Mouse (Mus musculus): Measurements from ENCODE around the gene Bptf. TPM values are rescaled to one million over a fixed set of nuclear protein-coding genes. Genes with fewer than 3 reads are reported as not detected.
A peak's percentile ranks its signal among the peaks of the same experiment; 100 is the strongest.

Gene Bptf
- 7.3 and 8.3 TPM in 2 replicates for polyA plus RNA-seq (2015; fragmentation: Nextera tagmentation; extraction: Ambion mirVana)

DNA sequence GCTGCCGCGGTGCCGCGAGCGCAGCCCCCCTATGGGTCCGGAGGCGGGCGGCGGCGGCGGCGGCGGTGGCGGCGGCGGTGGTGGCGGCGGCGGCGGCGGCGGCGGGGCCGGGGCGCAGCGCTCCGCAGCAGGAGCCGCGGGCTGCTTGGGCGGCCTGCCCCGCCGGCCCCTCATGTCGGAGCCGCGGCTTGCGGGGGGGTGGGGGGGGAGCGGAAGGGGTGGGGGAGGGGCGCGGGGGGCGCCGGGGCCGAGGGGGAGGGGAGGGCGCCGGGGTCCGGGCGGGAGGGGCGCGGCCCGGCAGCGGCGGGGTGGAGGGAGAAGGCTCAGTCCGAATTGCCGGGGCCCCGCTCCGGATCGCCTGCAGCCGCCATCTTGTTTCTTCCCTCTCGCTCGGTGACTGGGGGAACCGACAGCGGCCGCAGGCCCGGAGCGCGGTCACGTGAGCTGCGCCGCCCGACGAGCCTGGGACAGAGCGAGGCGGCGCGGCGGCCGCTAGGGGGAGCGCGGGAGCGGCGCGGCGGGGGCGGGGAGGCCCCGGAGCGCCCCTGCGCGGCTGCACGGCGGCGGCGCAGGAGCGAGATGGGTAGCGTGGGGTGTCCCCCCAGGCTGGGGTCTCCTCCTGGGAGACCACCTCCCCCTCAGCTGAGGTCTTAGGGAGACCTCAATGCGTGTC, at the start of gene Bptf:
Bptf (minus strand) TSS at position 379 of the 673 bp plus-strand sequence.
- TF ChIP-seq EP300 (IDR thresholded peaks at IDR 0.05; ENCODE audit: low read depth) (no peak), CTCF (IDR thresholded peaks at IDR 0.05; ENCODE audit: low read depth) (peak; percentile 68)
- Histone ChIP-seq H3K27me3 (ENCODE audit: insufficient read depth, low read length) (no peaks in the 10 kb centered on the region), H3K4me3 (ENCODE audit: low read depth, low read length) (peak within 1 kb of the TSS; percentile 90), H3K9ac (replicated peaks) (peak within 1 kb of the TSS; percentile 94), H3K27ac (ENCODE audit: low read depth) (peak within 1 kb of the TSS; percentile 99), H3K4me1 (ENCODE audit: insufficient read depth) (peaks cover 18% of the 10 kb centered on the region), H3K4me2 (ENCODE audit: low read depth, low read length) (peak within 1 kb of the TSS; percentile 99), H3K36me3 (replicated peaks; ENCODE audit: insufficient read depth, low read length) (no peaks in the 10 kb centered on the region), H3K9me3 (ENCODE audit: low read length) (no peaks in the 10 kb centered on the region)
- DNase-seq, result peak; percentile 93
- 0% methylated on average over 1 of the region's 94 CpGs for whole genome bisulfite sequencing (ENCODE audit: insufficient replicate concordance)
- ATAC-seq, result peak; percentile 97

GRCm38 (mm10) chr11:107161215-107161614, 29.3 kb upstream of the Bptf start:
- Histone ChIP-seq H3K9ac (replicated peaks) (no peak overlapping the region), H3K4me1 (ENCODE audit: insufficient read depth) (no peaks in the 10 kb centered on the region), H3K9me3 (ENCODE audit: low read length) (no peaks in the 10 kb centered on the region), H3K4me3 (ENCODE audit: low read depth, low read length) (no peak overlapping the region), H3K4me2 (ENCODE audit: low read depth, low read length) (no peak overlapping the region), H3K27ac (ENCODE audit: low read depth) (no peak overlapping the region), H3K27me3 (ENCODE audit: insufficient read depth, low read length) (no peaks in the 10 kb centered on the region), H3K36me3 (replicated peaks; ENCODE audit: insufficient read depth, low read length) (peaks cover under 1% of the 10 kb centered on the region; the same call in 1 of the 2 replicates)
- no peak for DNase-seq
- TF ChIP-seq EP300 (IDR thresholded peaks at IDR 0.05; ENCODE audit: low read depth), result no peak
- no peak for TF ChIP-seq CTCF (IDR thresholded peaks at IDR 0.05; ENCODE audit: low read depth)
- 66% methylated on average over 4 of the region's 4 CpGs for WGBS (ENCODE audit: insufficient replicate concordance)
- ATAC-seq, result no peak

DNA sequence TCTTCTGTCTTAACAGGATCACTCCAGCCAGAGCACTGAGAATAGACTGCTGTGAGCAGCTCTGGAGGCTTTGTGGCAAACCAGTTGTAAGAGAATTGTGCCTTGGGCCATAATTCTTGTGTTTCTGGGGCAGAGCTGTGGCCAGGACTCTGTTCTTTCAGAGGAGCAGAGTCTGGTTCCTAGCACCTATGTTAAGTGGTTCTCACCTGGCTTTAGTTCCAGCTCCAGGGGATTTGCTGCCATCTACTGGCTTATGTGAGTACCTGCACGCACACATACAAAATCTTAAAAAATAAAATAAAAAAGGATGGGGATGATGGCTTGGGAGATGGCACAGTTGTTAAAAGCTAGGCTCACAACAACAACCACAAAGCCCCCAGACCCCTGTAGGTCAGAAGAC, 27.1 kb upstream of the Bptf start:
- WGBS (ENCODE audit: insufficient replicate concordance), result 38% methylated on average over 1 of the region's 1 CpGs
- no peaks in the 10 kb centered on the region for H3K36me3 ChIP-seq (replicated peaks; ENCODE audit: insufficient read depth, low read length)
- H3K27ac ChIP-seq (ENCODE audit: low read depth), result no peak overlapping the region
- ATAC-seq, result no peak
- no peak overlapping the region for H3K9ac ChIP-seq (replicated peaks)
- no peak overlapping the region for H3K4me2 ChIP-seq (ENCODE audit: low read depth, low read length)
- no peaks in the 10 kb centered on the region for H3K27me3 ChIP-seq (ENCODE audit: insufficient read depth, low read length)
- no peaks in the 10 kb centered on the region for H3K9me3 ChIP-seq (ENCODE audit: low read length)
- DNase-seq, result no peak
- TF ChIP-seq EP300 (IDR thresholded peaks at IDR 0.05; ENCODE audit: low read depth) (no peak), CTCF (IDR thresholded peaks at IDR 0.05; ENCODE audit: low read depth) (peak; percentile 69)
- H3K4me1 ChIP-seq (ENCODE audit: insufficient read depth), result no peaks in the 10 kb centered on the region
- H3K4me3 ChIP-seq (ENCODE audit: low read depth, low read length), result no peak overlapping the region

GRCm38 (mm10) chr11:107156977-107157642, 25.2 kb upstream of the Bptf start:
- Histone ChIP-seq H3K27ac (ENCODE audit: low read depth) (no peak overlapping the region), H3K36me3 (replicated peaks; ENCODE audit: insufficient read depth, low read length) (no peaks in the 10 kb centered on the region), H3K4me1 (ENCODE audit: insufficient read depth) (no peaks in the 10 kb centered on the region), H3K9me3 (ENCODE audit: low read length) (no peaks in the 10 kb centered on the region), H3K9ac (replicated peaks) (no peak overlapping the region), H3K4me2 (ENCODE audit: low read depth, low read length) (no peak overlapping the region), H3K4me3 (ENCODE audit: low read depth, low read length) (no peak overlapping the region), H3K27me3 (ENCODE audit: insufficient read depth, low read length) (no peaks in the 10 kb centered on the region)
- TF ChIP-seq CTCF (IDR thresholded peaks at IDR 0.05; ENCODE audit: low read depth) (no peak), EP300 (IDR thresholded peaks at IDR 0.05; ENCODE audit: low read depth) (no peak)
- WGBS (ENCODE audit: insufficient replicate concordance), result 48% methylated on average over 5 of the region's 5 CpGs
- ATAC-seq, result no peak
- no peak for DNase-seq

GRCm38 (mm10) chr11:107155292-107155691, 23.4 kb upstream of the Bptf start:
- Histone ChIP-seq H3K4me1 (ENCODE audit: insufficient read depth) (no peaks in the 10 kb centered on the region), H3K9ac (replicated peaks) (no peak overlapping the region), H3K4me3 (ENCODE audit: low read depth, low read length) (no peak overlapping the region), H3K9me3 (ENCODE audit: low read length) (no peaks in the 10 kb centered on the region), H3K27ac (ENCODE audit: low read depth) (no peak overlapping the region), H3K36me3 (replicated peaks; ENCODE audit: insufficient read depth, low read length) (no peaks in the 10 kb centered on the region), H3K27me3 (ENCODE audit: insufficient read depth, low read length) (no peaks in the 10 kb centered on the region), H3K4me2 (ENCODE audit: low read depth, low read length) (no peak overlapping the region)
- DNase-seq, result no peak
- WGBS (ENCODE audit: insufficient replicate concordance), result 85% methylated on average over 5 of the region's 5 CpGs
- TF ChIP-seq EP300 (IDR thresholded peaks at IDR 0.05; ENCODE audit: low read depth), result no peak
- TF ChIP-seq CTCF (IDR thresholded peaks at IDR 0.05; ENCODE audit: low read depth), result no peak
- ATAC-seq, result no peak

GRCm38 (mm10) chr11:107154431-107154830, 22.5 kb upstream of the Bptf start:
- Histone ChIP-seq H3K27me3 (ENCODE audit: insufficient read depth, low read length) (no peaks in the 10 kb centered on the region), H3K36me3 (replicated peaks; ENCODE audit: insufficient read depth, low read length) (no peaks in the 10 kb centered on the region)
- ATAC-seq, result no peak

More at GRCm38 (mm10) chr11:107154431-107154830, 22.5 kb upstream of the Bptf start:
- H3K9ac ChIP-seq (replicated peaks), result no peak overlapping the region
- WGBS (ENCODE audit: insufficient replicate concordance), result 72% methylated on average over 7 of the region's 7 CpGs
- DNase-seq, result no peak
- H3K4me2 ChIP-seq (ENCODE audit: low read depth, low read length), result no peak overlapping the region
- no peaks in the 10 kb centered on the region for H3K9me3 ChIP-seq (ENCODE audit: low read length)
- no peak for TF ChIP-seq CTCF (IDR thresholded peaks at IDR 0.05; ENCODE audit: low read depth)
- no peak for TF ChIP-seq EP300 (IDR thresholded peaks at IDR 0.05; ENCODE audit: low read depth)
- no peaks in the 10 kb centered on the region for H3K4me1 ChIP-seq (ENCODE audit: insufficient read depth)
- no peak overlapping the region for H3K4me3 ChIP-seq (ENCODE audit: low read depth, low read length)
- no peak overlapping the region for H3K27ac ChIP-seq (ENCODE audit: low read depth)

Measured in liver, postnatal 0 days (tissue).